Mouse (Mus musculus) gastrocnemius, adult 8-10 months (tissue): ENCODE data around the gene Pla2g5. TPM values are rescaled to one million over a fixed set of nuclear protein-coding genes. Genes with fewer than 3 reads are reported as not detected.
A peak's percentile ranks its signal among the peaks of the same experiment; 100 is the strongest.
"Not testable (repeated sequence)": the region's sequence is repeated elsewhere in the genome, so short reads cannot be mapped to it uniquely, and the experiment has no call there.

Source experiments
- DNase-seq, 2 experiments: peaks; one replicate each; pipeline ENCODE4 v3.0.0; 2022; ENCODE audit warnings: low spot score in 2 of 2
- total RNA-seq, 4 experiments: library from RNA; stranded (reverse); gene quantifications; 2 replicates each; pipeline ENCODE4 v1.2.4; 2022

Pla2g5 gene
- total RNA-seq, 4 experiments from 2014 or later, result 0.94 to 7.7 (median 3.9) TPM

GRCm38 (mm10) chr4:138858446-138858845 is 4.8 kb downstream of the Pla2g5 start:
- no peak for DNase-seq

GRCm38 (mm10) chr4:138857576-138857975 is 5.7 kb downstream of the Pla2g5 start:
- DNase-seq, result no peak

GRCm38 (mm10) chr4:138856491-138856890 is 6.8 kb downstream of the Pla2g5 start:
- peak in 1 of 2 experiments; percentile 16 for DNase-seq

- no peak for DNase-seq
Measured at GRCm38 (mm10) chr4:138855092-138855632, 8.1 kb downstream of the Pla2g5 start.

GRCm38 (mm10) chr4:138852961-138853360 is 10.3 kb downstream of the Pla2g5 start:
- no peak for DNase-seq

GRCm38 (mm10) chr4:138851463-138851862 is 11.8 kb downstream of the Pla2g5 start:
- DNase-seq, result peak; percentile 30 to 37

GRCm38 (mm10) chr4:138841386-138841785 is 21.9 kb downstream of the Pla2g5 start:
- no peak for DNase-seq

GRCm38 (mm10) chr4:138840726-138841125 is 22.6 kb downstream of the Pla2g5 start:
- no peak for DNase-seq

GRCm38 (mm10) chr4:138839806-138840205 is 23.5 kb downstream of the Pla2g5 start:
- no peak for DNase-seq

GRCm38 (mm10) chr4:138827147-138827546 is 36.1 kb downstream of the Pla2g5 start:
- no peak for DNase-seq

- no peak for DNase-seq
Measured at GRCm38 (mm10) chr4:138825751-138826567, 37.3 kb downstream of the Pla2g5 start.

GRCm38 (mm10) chr4:138824660-138825059 is 38.6 kb downstream of the Pla2g5 start:
- no peak for DNase-seq

GRCm38 (mm10) chr4:138824161-138824560 is 39.1 kb downstream of the Pla2g5 start:
- DNase-seq, result not testable (repeated sequence)

GRCm38 (mm10) chr4:138821036-138821435 is 42.2 kb downstream of the Pla2g5 start:
- DNase-seq, result no peak

- DNase-seq, result peak; percentile 14 to 46
Measured at GRCm38 (mm10) chr4:138819101-138819500, 44.2 kb downstream of the Pla2g5 start.

- DNase-seq, result no peak
Measured at GRCm38 (mm10) chr4:138817736-138818135, 45.5 kb downstream of the Pla2g5 start.

GRCm38 (mm10) chr4:138816166-138816565 is 47.1 kb downstream of the Pla2g5 start:
- DNase-seq, result no peak

- DNase-seq, result no peak
Measured at GRCm38 (mm10) chr4:138806920-138807541, 56.3 kb downstream of the Pla2g5 start.

GRCm38 (mm10) chr4:138806160-138806559 is 57.1 kb downstream of the Pla2g5 start:
- no peak for DNase-seq

GRCm38 (mm10) chr4:138805248-138805647 is 58.0 kb downstream of the Pla2g5 start:
- no peak for DNase-seq

- no peak for DNase-seq
Measured at GRCm38 (mm10) chr4:138802917-138803316, 60.4 kb downstream of the Pla2g5 start.

GRCm38 (mm10) chr4:138801631-138802030 is 61.7 kb downstream of the Pla2g5 start:
- no peak for DNase-seq
